In genomic region chr11:120149510-120150200, GRCm38 (mm10) we compare ENCODE assay signal across 9 mouse cellular contexts. TPM values are rescaled to one million over a fixed set of nuclear protein-coding genes. Genes with fewer than 3 reads are reported as not detected.
DNase-seq lines count a peak whose midpoint lies in the region; ATAC-seq and TF ChIP-seq lines count a peak whose summit lies in the region.
"Had no signal": no experiment of that assay in that cellular context is flagged by ENCODE, and none has a peak within 500 bp of the region (broad histone marks: within the 10 kb centered on the region; RNA-seq: fewer than 3 reads in every experiment).

No protein-coding gene starts in this region.

- intact Hi-C loops in gastrocnemius, adult 2 months (cut with DNase I) = no loop called here
- intact Hi-C loops in gastrocnemius, postnatal 14 days (cut with DNase I; ENCODE audit: low total_unique reads) = no loop called here

- H3K4me3 ChIP-seq in gastrocnemius, adult 2 months = peak overlapping the region; percentile 99
- H3K4me3 ChIP-seq in embryonic fibroblast, embryonic 13.5 days (ENCODE audit: insufficient read depth, low read length) = peak overlapping the region; percentile 85
- H3K4me3 ChIP-seq in liver, embryonic 11.5 days (ENCODE audit: low read depth, low read length) = peak overlapping the region; percentile 77
- H3K4me3 ChIP-seq in stomach, embryonic 16.5 days (replicated peaks; ENCODE audit: low read length) = peak overlapping the region; percentile 94

- ATAC-seq in liver, embryonic 11.5 days (replicated peaks; ENCODE audit: low FRiP score) = no peak
- no peak for ATAC-seq in stomach, embryonic 16.5 days (ENCODE audit: insufficient read depth, low FRiP score)

- TF ChIP-seq CTCF in gastrocnemius, adult 2 months (IDR thresholded peaks at IDR 0.05) = no peak
- no peak for TF ChIP-seq CTCF in embryonic fibroblast, embryonic 13.5 days (IDR thresholded peaks at IDR 0.05; ENCODE audit: borderline replicate concordance, insufficient read depth, low read length)

- 25% methylated on average over 6 of the region's 6 CpGs for WGBS in liver, embryonic 11.5 days
- 33% methylated on average over 6 of the region's 6 CpGs for WGBS in stomach, embryonic 16.5 days

- H3K4me1 ChIP-seq in embryonic fibroblast, embryonic 13.5 days (ENCODE audit: control insufficient read depth, insufficient read depth, low read length) = no peaks in the 10 kb centered on the region
- peaks cover 30% of the 10 kb centered on the region for H3K4me1 ChIP-seq in liver, embryonic 11.5 days (replicated peaks; ENCODE audit: control insufficient read depth, insufficient read depth, low read length)
- H3K4me1 ChIP-seq in stomach, embryonic 16.5 days (ENCODE audit: control insufficient read depth, insufficient read depth, low read length) = peaks cover 25% of the 10 kb centered on the region

- no peak for TF ChIP-seq POLR2A in embryonic fibroblast, embryonic 13.5 days (IDR thresholded peaks at IDR 0.05; ENCODE audit: low read depth, low read length)

- no peak for DNase-seq in gastrocnemius, adult 2 months
- no peak for DNase-seq in gastrocnemius, postnatal 14 days
- DNase-seq in 416B (ENCODE audit: low read depth) = peak; percentile 56
- no peak for DNase-seq in liver, embryonic 11.5 days (ENCODE audit: low spot score)
- DNase-seq in gastrocnemius, postnatal 25 days = no peak
- no peak for DNase-seq in urinary bladder, postnatal 14 days (ENCODE audit: low spot score)

- peaks cover 3% of the 10 kb centered on the region for H3K36me3 ChIP-seq in liver, embryonic 11.5 days (ENCODE audit: control insufficient read depth, insufficient read depth, low read length)
- no peaks in the 10 kb centered on the region for H3K36me3 ChIP-seq in stomach, embryonic 16.5 days (ENCODE audit: control insufficient read depth, insufficient read depth, low read length)

- H3K9me3 ChIP-seq in liver, embryonic 11.5 days (ENCODE audit: control insufficient read depth, low read length) = no peaks in the 10 kb centered on the region
- no peaks in the 10 kb centered on the region for H3K9me3 ChIP-seq in stomach, embryonic 16.5 days (replicated peaks; ENCODE audit: control insufficient read depth, low read length)

- H3K4me2 ChIP-seq in liver, embryonic 11.5 days = peak overlapping the region; percentile 95
- peak overlapping the region; percentile 63 for H3K4me2 ChIP-seq in stomach, embryonic 16.5 days (ENCODE audit: low read depth, low read length)

- H3K27me3 ChIP-seq in liver, embryonic 11.5 days (replicated peaks; ENCODE audit: control insufficient read depth, insufficient read depth, low read length) = no peaks in the 10 kb centered on the region
- no peaks in the 10 kb centered on the region for H3K27me3 ChIP-seq in stomach, embryonic 16.5 days (ENCODE audit: control insufficient read depth, insufficient read depth, low read length)
- H3K27me3 ChIP-seq: Patski had no signal

- peak overlapping the region; percentile 84 for H3K9ac ChIP-seq in liver, embryonic 11.5 days (ENCODE audit: low read depth, low read length)
- peak overlapping the region; percentile 82; the same call in 1 of the 2 replicates for H3K9ac ChIP-seq in stomach, embryonic 16.5 days (ENCODE audit: low read length)

- H3K27ac ChIP-seq in gastrocnemius, adult 2 months = peak overlapping the region; percentile 93
- peak overlapping the region; percentile 27; the same call in 1 of the 2 replicates for H3K27ac ChIP-seq in embryonic fibroblast, embryonic 13.5 days (ENCODE audit: insufficient read depth, low read length)
- H3K27ac ChIP-seq in liver, embryonic 11.5 days (ENCODE audit: low read depth, low read length) = peak overlapping the region; percentile 81
- H3K27ac ChIP-seq in stomach, embryonic 16.5 days (ENCODE audit: low read length) = no peak overlapping the region

RNA-seq across cellular contexts. Expression of gene Slc38a10, which starts 1.5 kb away (rescaled TPM):
- 10 to 100 TPM; 32.2 to 51.7 TPM for total RNA-seq in gastrocnemius, adult 2 months (2021)
- 10 to 100 TPM; 56.1 to 60.8 TPM for total RNA-seq in gastrocnemius, postnatal 14 days (2021)
- polyA plus RNA-seq in embryonic fibroblast, embryonic 13.5 days (2011; ENCODE audit: insufficient read length, low read depth, missing spikeins) = 107 and 113 TPM in 2 replicates
- polyA plus RNA-seq in liver, embryonic 11.5 days (2014; fragmentation: Nextera tagmentation; extraction: Ambion mirVana) = 59.4 and 64.5 TPM in 2 replicates
- 95.9 and 99.2 TPM in 2 replicates for polyA plus RNA-seq in stomach, embryonic 16.5 days (2015; fragmentation: Nextera tagmentation; extraction: Ambion mirVana)
- 10 to 100 TPM; 43.8 to 57.6 TPM for total RNA-seq in gastrocnemius, postnatal 25 days (2021)

RNA-seq across cellular contexts. Expression of gene Ndufaf8, which starts 50.9 kb away (rescaled TPM):
- 10 to 100 TPM; 38.3 to 43.3 TPM for total RNA-seq in gastrocnemius, adult 2 months (2021)
- 10 to 100 TPM; 36.5 to 45.6 TPM for total RNA-seq in gastrocnemius, postnatal 14 days (2021)
- 18.0 and 20.3 TPM in 2 replicates for polyA plus RNA-seq in embryonic fibroblast, embryonic 13.5 days (2011; ENCODE audit: insufficient read length, low read depth, missing spikeins)
- polyA plus RNA-seq in liver, embryonic 11.5 days (2014; fragmentation: Nextera tagmentation; extraction: Ambion mirVana) = 87.5 and 102 TPM in 2 replicates
- 69.2 and 69.3 TPM in 2 replicates for polyA plus RNA-seq in stomach, embryonic 16.5 days (2015; fragmentation: Nextera tagmentation; extraction: Ambion mirVana)
- 10 to 100 TPM; 30.9 to 39.5 TPM for total RNA-seq in gastrocnemius, postnatal 25 days (2021)

RNA-seq across cellular contexts. Expression of gene Tepsin, which starts 51.1 kb away (rescaled TPM):
- total RNA-seq in gastrocnemius, adult 2 months (2021) = 1 to 10 TPM; 4.5 to 5.5 TPM
- total RNA-seq in gastrocnemius, postnatal 14 days (2021) = 1 to 10 TPM; 5.1 to 6.6 TPM
- polyA plus RNA-seq in embryonic fibroblast, embryonic 13.5 days (2011; ENCODE audit: insufficient read length, low read depth, missing spikeins) = 12.2 and 13.1 TPM in 2 replicates
- polyA plus RNA-seq in liver, embryonic 11.5 days (2014; fragmentation: Nextera tagmentation; extraction: Ambion mirVana) = 16.4 and 19.5 TPM in 2 replicates
- polyA plus RNA-seq in stomach, embryonic 16.5 days (2015; fragmentation: Nextera tagmentation; extraction: Ambion mirVana) = 19.2 and 21.2 TPM in 2 replicates
- 1 to 10 TPM; 5.2 to 5.5 TPM for total RNA-seq in gastrocnemius, postnatal 25 days (2021)
